Mouse (Mus musculus) ES-E14 (cell line): ENCODE measurements around the gene Sec13. TPM values are rescaled to one million over a fixed set of nuclear protein-coding genes. Genes with fewer than 3 reads are reported as not detected.

Experiments used
- DNase-seq: peaks from one replicate; pipeline ENCODE4 v3.0.0-alpha.2; 2013; ENCODE audit warnings: low read depth, low spot score
- H3K27ac ChIP-seq: 2 replicates; pipeline ENCODE4 v1.5.1; 2012; ENCODE audit warnings: low read depth, mild to moderate bottlenecking, low read length, moderate library complexity, mixed read lengths; ENCODE audit not compliant: poor library complexity, insufficient read depth, severe bottlenecking
- H3K36me3 ChIP-seq: 2 replicates; pipeline ENCODE4 v1.6.1; 2012; ENCODE audit warnings: mild to moderate bottlenecking, low read length, moderate library complexity, mixed read lengths; ENCODE audit not compliant: control insufficient read depth, poor library complexity, insufficient read depth, severe bottlenecking
- H3K4me1 ChIP-seq, 2 experiments: fragments of 150-350 bp in 1 of 2; sonication (generic) in 1 of 2; 2 replicates each; pipeline ENCODE4 v1.6.1; 2012; ENCODE audit warnings: low read length in 2 of 2, mild to moderate bottlenecking in 1 of 2, mixed read lengths in 1 of 2; ENCODE audit not compliant: control insufficient read depth in 2 of 2, insufficient read depth in 2 of 2, poor library complexity in 1 of 2
- H3K4me3 ChIP-seq, 2 experiments: fragments of 150-350 bp in 1 of 2; sonication (generic) in 1 of 2; 2 replicates each; pipeline ENCODE4 v1.5.1; 2012; ENCODE audit warnings: low read length in 2 of 2, low read depth in 1 of 2, mild to moderate bottlenecking in 1 of 2, mixed read lengths in 1 of 2; ENCODE audit not compliant: insufficient read depth in 1 of 2, poor library complexity in 1 of 2, severe bottlenecking in 1 of 2
- H3K9ac ChIP-seq: 2 replicates; pipeline ENCODE4 v1.6.1; 2012; ENCODE audit warnings: low read depth, mild to moderate bottlenecking, low read length, mixed read lengths; ENCODE audit not compliant: poor library complexity, insufficient read depth, severe bottlenecking
- H3K9me3 ChIP-seq: fragments of 150-350 bp; sonication (generic); 2 replicates; pipeline ENCODE4 v1.6.1; 2012; ENCODE audit warnings: low read depth, mild to moderate bottlenecking, low read length; ENCODE audit not compliant: control insufficient read depth, insufficient read depth
- CHD2 ChIP-seq: IDR thresholded peaks from 2 replicates; pipeline ENCODE4 v1.6.1; 2014; ENCODE audit warnings: mild to moderate bottlenecking, low read depth, low read length, inconsistent platforms
- HCFC1 ChIP-seq: IDR thresholded peaks from 2 replicates; pipeline ENCODE4 v1.6.1; 2012; ENCODE audit warnings: low read length, inconsistent platforms, borderline replicate concordance; ENCODE audit not compliant: insufficient read depth
- MAFK ChIP-seq: IDR thresholded peaks from 2 replicates; pipeline ENCODE4 v1.6.1; 2014; ENCODE audit warnings: mild to moderate bottlenecking, low read depth, low read length, inconsistent platforms; ENCODE audit not compliant: insufficient read depth
- ZC3H11A ChIP-seq: IDR thresholded peaks from 2 replicates; pipeline ENCODE4 v1.6.1; 2012; ENCODE audit warnings: low read depth, mild to moderate bottlenecking, inconsistent platforms, low read length, borderline replicate concordance
- ZNF384 ChIP-seq: IDR thresholded peaks from 2 replicates; pipeline ENCODE4 v1.6.1; 2012; ENCODE audit warnings: low read depth, low read length, inconsistent platforms
- in situ Hi-C, 2 experiments: fragments of 600-800 bp; cut with MboI; formaldehyde crosslinking; loops; one replicate each; pipeline ENCODE4 v1.15.1; 2025; ENCODE audit warnings: low sequenced_read_pairs in 2 of 2, inconsistent platforms in 1 of 2; ENCODE audit not compliant: unreplicated experiment in 2 of 2
- total RNA-seq: library from RNA; depleted of rRNA; stranded (reverse); fragments of 300-350 nt; gene quantifications from 2 replicates; pipeline ENCODE4 v1.2.3, GENCODE M21; 2012

Gene Sec13
- total RNA-seq, 1 experiment: 187 TPM

DNA sequence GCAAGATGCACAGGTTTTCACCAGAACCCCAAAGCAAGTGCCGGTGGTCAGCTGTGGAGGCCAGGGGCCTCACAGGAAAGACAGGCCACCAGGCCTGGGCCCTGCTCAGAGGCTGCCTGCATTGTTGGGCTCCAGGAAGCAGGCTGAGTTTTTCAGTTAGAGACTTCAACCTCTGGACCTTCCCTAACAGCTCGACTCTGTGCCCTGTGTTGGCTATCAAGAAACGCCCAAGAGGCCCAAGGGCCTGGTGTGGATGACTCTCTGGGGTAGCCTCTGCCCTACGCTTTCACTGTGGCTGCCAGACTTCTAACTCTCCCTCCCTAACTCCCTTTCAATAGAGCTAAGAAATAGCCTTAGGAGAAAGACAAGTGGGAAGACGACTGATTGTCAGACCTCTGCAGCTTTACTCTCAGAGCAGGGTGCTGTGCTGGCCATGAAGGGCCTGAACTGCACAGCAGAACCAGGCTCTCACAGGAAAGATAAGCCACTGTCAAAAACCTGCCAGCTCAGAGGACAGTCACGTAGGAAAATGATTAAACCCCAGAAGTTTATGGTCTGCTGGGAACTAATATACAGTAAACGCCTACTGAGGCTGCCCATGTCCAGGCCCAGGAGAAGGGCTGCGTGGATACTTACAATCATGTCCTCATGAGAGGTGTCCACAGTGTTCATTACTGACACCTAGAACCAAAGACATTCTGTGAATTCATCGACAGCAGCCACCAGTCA is 3.1 kb downstream of the Sec13 start:
- in situ Hi-C loops: no loop called here
- no peak for DNase-seq
- H3K9ac ChIP-seq: no peak overlapping the region

DNA sequence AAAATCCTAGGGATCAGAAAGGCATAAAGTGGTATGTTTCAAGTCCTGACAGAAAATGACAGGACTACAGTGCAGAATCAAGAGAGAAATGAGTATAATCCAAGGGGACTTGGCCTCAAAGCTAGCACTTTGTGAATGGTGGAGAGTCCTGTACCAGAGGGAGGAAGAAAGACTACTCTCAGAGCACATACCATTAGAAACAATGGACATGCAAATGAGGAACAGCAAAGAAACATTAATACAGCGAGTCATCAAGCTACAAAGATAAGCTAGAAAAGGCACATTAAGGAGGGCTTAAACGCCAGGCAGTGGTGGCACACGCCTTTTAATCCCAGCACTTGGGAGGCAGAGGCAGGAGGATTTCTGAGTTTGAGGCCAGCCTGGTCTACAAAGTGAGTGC is 9.2 kb downstream of the Sec13 start:
- Histone ChIP-seq H3K9me3 (no peaks in the 10 kb centered on the region), H3K36me3 (peaks cover 46% of the 10 kb centered on the region), H3K4me3 (no peak overlapping the region), H3K9ac (no peak overlapping the region), H3K4me1 (no peaks in the 10 kb centered on the region), H3K27ac (no peak overlapping the region)
- no peak for DNase-seq
- no peak for TF ChIP-seq ZNF384
- TF ChIP-seq CHD2: no peak
- TF ChIP-seq ZC3H11A: no peak
- in situ Hi-C loops: no loop called here

More for the DNA sequence above, 3.1 kb downstream of the Sec13 start:
- peaks cover 0 to 3% of the 10 kb centered on the region in 2 experiments; a peak in 1 of 4 replicates for H3K4me1 ChIP-seq
- TF ChIP-seq ZC3H11A (no peak), HCFC1 (no peak), ZNF384 (no peak), MAFK (no peak), CHD2 (no peak)
- no peak overlapping the region for H3K27ac ChIP-seq
- no peak overlapping the region for H3K4me3 ChIP-seq
- H3K9me3 ChIP-seq: no peaks in the 10 kb centered on the region
- peaks cover 19% of the 10 kb centered on the region for H3K36me3 ChIP-seq

DNA sequence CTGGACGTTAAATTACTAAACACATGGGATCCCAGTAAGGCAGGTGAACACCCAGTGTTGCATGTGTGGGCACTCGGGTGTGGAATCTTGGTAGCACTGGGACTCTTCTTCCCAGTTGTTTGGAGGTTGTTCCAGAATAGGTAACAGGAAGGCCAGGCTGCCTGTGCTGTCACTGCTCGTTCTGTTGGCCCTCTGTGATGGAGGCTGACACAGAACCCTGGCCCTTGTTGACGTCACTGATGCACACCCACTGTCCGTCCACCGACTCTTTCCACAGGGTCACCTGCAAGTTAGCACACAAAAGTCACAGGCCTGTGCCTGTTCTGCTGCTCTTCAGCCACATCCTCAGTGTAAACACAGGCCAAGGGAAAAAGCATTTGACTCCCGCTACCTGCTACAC is 12.4 kb downstream of the Sec13 start:
- Histone ChIP-seq H3K27ac (no peak overlapping the region), H3K9ac (no peak overlapping the region), H3K4me3 (no peak overlapping the region), H3K4me1 (no peaks in the 10 kb centered on the region), H3K36me3 (peaks cover 33% of the 10 kb centered on the region), H3K9me3 (no peaks in the 10 kb centered on the region)
- in situ Hi-C loops: no loop called here
- TF ChIP-seq HCFC1 (no peak), ZNF384 (no peak), MAFK (no peak), ZC3H11A (no peak), CHD2 (no peak)
- no peak for DNase-seq

DNA sequence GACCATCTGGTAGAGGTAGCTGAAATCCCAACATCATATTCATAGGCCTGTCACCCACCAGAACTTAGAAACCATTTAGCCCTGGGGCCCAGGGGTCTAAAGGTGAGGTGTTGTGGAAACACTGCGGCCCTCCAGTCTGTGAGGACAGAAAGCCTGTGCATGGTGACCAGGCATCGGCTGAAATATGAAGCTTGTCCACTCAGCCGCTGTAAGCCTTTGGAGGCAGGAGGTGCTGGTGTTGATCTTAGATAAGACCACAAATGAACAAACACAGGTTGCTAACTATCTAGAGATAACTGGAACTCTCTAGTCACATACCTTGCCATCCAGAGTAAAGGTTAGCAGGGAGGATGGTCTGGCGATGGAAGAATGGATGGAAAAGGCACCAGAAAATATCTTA is 19.5 kb downstream of the Sec13 start:
- H3K4me3 ChIP-seq: no peak overlapping the region
- no peaks in the 10 kb centered on the region for H3K4me1 ChIP-seq
- no peak for TF ChIP-seq ZNF384
- no peak for TF ChIP-seq HCFC1
- no peak for TF ChIP-seq MAFK
- no peak for TF ChIP-seq CHD2
- TF ChIP-seq ZC3H11A: no peak
- no peak for DNase-seq
- peaks cover 48% of the 10 kb centered on the region for H3K36me3 ChIP-seq
- H3K9me3 ChIP-seq: no peaks in the 10 kb centered on the region
- H3K9ac ChIP-seq: no peak overlapping the region
- in situ Hi-C loops: no loop called here
- no peak overlapping the region for H3K27ac ChIP-seq
